Mouse (Mus musculus) hindbrain, postnatal 0 days (tissue): ENCODE data around the gene Mrfap1. TPM values are rescaled to one million over a fixed set of nuclear protein-coding genes. Genes with fewer than 3 reads are reported as not detected.
A peak's percentile ranks its signal among the peaks of the same experiment; 100 is the strongest.

Source experiments
- ATAC-seq: fragments of 200-750 bp; cut with Nextera tagmentation; 2 replicates; pipeline ENCODE4 v1.8.0; 2017; ENCODE audit warnings: mild to moderate bottlenecking, moderate TSS enrichment, moderate library complexity
- DNase-seq: peaks from one replicate; pipeline ENCODE4 v3.0.0-alpha.2; 2015; ENCODE audit warnings: low spot score
- H3K27ac ChIP-seq: fragments of 300-500 bp; sonication (generic); 2 replicates; pipeline ENCODE4 v1.5.1; 2014; ENCODE audit warnings: mild to moderate bottlenecking
- H3K27me3 ChIP-seq: fragments of 300-500 bp; sonication (generic); 2 replicates; pipeline ENCODE4 v1.6.1; 2014; ENCODE audit warnings: low read length, mixed read lengths; ENCODE audit not compliant: insufficient read depth
- H3K36me3 ChIP-seq: fragments of 300-500 bp; sonication (generic); 2 replicates; pipeline ENCODE4 v1.6.1; 2014; ENCODE audit warnings: low read length, mixed read lengths; ENCODE audit not compliant: insufficient read depth
- H3K4me1 ChIP-seq: fragments of 300-500 bp; sonication (generic); 2 replicates; pipeline ENCODE4 v1.6.1; 2014; ENCODE audit warnings: antibody characterized with exemption, low read length, mixed read lengths; ENCODE audit not compliant: insufficient read depth
- H3K4me2 ChIP-seq: fragments of 300-500 bp; sonication (generic); 2 replicates; pipeline ENCODE4 v1.6.1; 2014; ENCODE audit warnings: low read depth, mild to moderate bottlenecking, low read length, moderate library complexity, mixed read lengths
- H3K4me3 ChIP-seq: fragments of 300-500 bp; sonication (generic); 2 replicates; pipeline ENCODE4 v1.5.1; 2014; ENCODE audit warnings: low read length
- H3K9ac ChIP-seq: fragments of 300-500 bp; sonication (generic); replicated peaks from 2 replicates; pipeline ENCODE4 v1.6.1; 2014; ENCODE audit warnings: mild to moderate bottlenecking, low read length, moderate library complexity, mixed read lengths
- H3K9me3 ChIP-seq: fragments of 300-500 bp; sonication (generic); 2 replicates; pipeline ENCODE4 v1.6.1; 2016; ENCODE audit warnings: low read length, mixed read lengths
- CTCF ChIP-seq: IDR thresholded peaks from 2 replicates; pipeline ENCODE4 v1.5.1; 2016; ENCODE audit warnings: antibody characterized with exemption, control low read depth, low read depth
- WGBS: fragments of 180-500 bp; shearing (Covaris S2); extraction: QIAGEN DNeasy Blood & Tissue Kit; methylation state at CpG from one replicate; pipeline ENCODE4 v1.1.7; 2014; 5-methylcytosine and 5-hydroxymethylcytosine counted together
- polyA plus RNA-seq: library from polyadenylated mRNA; unstranded; fragments of >200 nt; fragmentation: Nextera tagmentation; extraction: Ambion mirVana; gene quantifications from 2 replicates; pipeline ENCODE4 v1.2.1, GENCODE M21; 2015
- total RNA-seq: library from RNA; depleted of rRNA; stranded (reverse); fragments of >200 nt; gene quantifications from 2 replicates; pipeline ENCODE4 v1.2.3, GENCODE M21; 2014; rRNA removed

Gene Mrfap1
- total and polyA plus RNA-seq, 2 experiments from 2014 or later = 278 to 443 TPM

GRCm38 (mm10) chr5:36748536-36749061, 48.0 kb downstream of the Mrfap1 start, which contains the start of gene Bloc1s4:
TSS of gene Bloc1s4 (minus strand) at chr5:36748650.
- H3K4me3 ChIP-seq = peak within 1 kb of the TSS; percentile 98
- TF ChIP-seq CTCF = no peak
- peak within 1 kb of the TSS; percentile 98 for H3K4me2 ChIP-seq
- DNase-seq (peak; percentile 97), ATAC-seq (peak; percentile 97)
- 3% methylated on average over 31 of the region's 31 CpGs for WGBS
- peak within 1 kb of the TSS; percentile 70 for H3K27ac ChIP-seq
- peaks cover 10% of the 10 kb centered on the region for H3K4me1 ChIP-seq
- no peaks in the 10 kb centered on the region for H3K36me3 ChIP-seq
- H3K9me3 ChIP-seq = no peaks in the 10 kb centered on the region
- H3K9ac ChIP-seq = peak within 1 kb of the TSS; percentile 92
- H3K27me3 ChIP-seq = no peaks in the 10 kb centered on the region

- peak overlapping the region; percentile 98 for H3K4me3 ChIP-seq
- 4% methylated on average over 72 of the region's 76 CpGs for WGBS
- DNase-seq (peak; percentile 34), ATAC-seq (no peak; the same call in 1 of the 2 replicates)
- H3K9ac ChIP-seq = peak overlapping the region; percentile 92
- peak overlapping the region; percentile 70; the same call in 1 of the 2 replicates for H3K27ac ChIP-seq
- TF ChIP-seq CTCF = no peak
- no peaks in the 10 kb centered on the region for H3K36me3 ChIP-seq
- H3K27me3 ChIP-seq = no peaks in the 10 kb centered on the region
- H3K4me1 ChIP-seq = peaks cover 10% of the 10 kb centered on the region
- peak overlapping the region; percentile 98 for H3K4me2 ChIP-seq
- no peaks in the 10 kb centered on the region for H3K9me3 ChIP-seq
These were observed 48.6 kb downstream of the Mrfap1 start for GRCm38 (mm10) chr5:36747794-36748535.

- no peak overlapping the region for H3K4me3 ChIP-seq
- H3K36me3 ChIP-seq = no peaks in the 10 kb centered on the region
- peak overlapping the region; percentile 98 for H3K4me2 ChIP-seq
- 91% methylated on average over 7 of the region's 7 CpGs for WGBS
- H3K9me3 ChIP-seq = no peaks in the 10 kb centered on the region
- H3K4me1 ChIP-seq = peaks cover 10% of the 10 kb centered on the region
- H3K9ac ChIP-seq = 0 out of 2 replicates have a peak overlapping the region, but pooled peaks have one; percentile 21
- ATAC-seq (no peak), DNase-seq (no peak)
- no peaks in the 10 kb centered on the region for H3K27me3 ChIP-seq
- TF ChIP-seq CTCF = no peak
- H3K27ac ChIP-seq = no peak overlapping the region
These were observed 49.5 kb downstream of the Mrfap1 start for GRCm38 (mm10) chr5:36747071-36747470.

Other genes starting within 250 kb of the Mrfap1 start
- 22.9 and 28.6 TPM in 2 replicates for gene Tbc1d14, start 203.5 kb downstream of the Mrfap1 start, total RNA-seq
- gene Tbc1d14, start 203.5 kb downstream of the Mrfap1 start, polyA plus RNA-seq = 43.2 and 46.4 TPM in 2 replicates
- gene D5Ertd579e, start 100.7 kb downstream of the Mrfap1 start, total RNA-seq = 56.2 and 64.6 TPM in 2 replicates
- 31.0 and 32.2 TPM in 2 replicates for gene D5Ertd579e, start 100.7 kb downstream of the Mrfap1 start, polyA plus RNA-seq
- gene Bloc1s4, start 48.1 kb downstream of the Mrfap1 start, total RNA-seq = 19.7 and 29.1 TPM in 2 replicates
- 28.9 and 32.0 TPM in 2 replicates for gene Bloc1s4, start 48.1 kb downstream of the Mrfap1 start, polyA plus RNA-seq
- 30.0 and 30.2 TPM in 2 replicates for gene Man2b2, start 33.9 kb upstream of the Mrfap1 start, total RNA-seq
- 16.0 and 17.9 TPM in 2 replicates for gene Man2b2, start 33.9 kb upstream of the Mrfap1 start, polyA plus RNA-seq
- gene Ppp2r2c, start 71.7 kb upstream of the Mrfap1 start, total RNA-seq = 255 and 263 TPM in 2 replicates
- gene Ppp2r2c, start 71.7 kb upstream of the Mrfap1 start, polyA plus RNA-seq = 103 and 105 TPM in 2 replicates
- gene Wfs1, start 192.4 kb upstream of the Mrfap1 start, total RNA-seq = 9.8 and 14.0 TPM in 2 replicates
- gene Wfs1, start 192.4 kb upstream of the Mrfap1 start, polyA plus RNA-seq = 8.7 and 9.2 TPM in 2 replicates